Mouse (Mus musculus) megakaryocyte, embryonic 14.5 days (primary cell): ENCODE measurements around the gene Eme1. TPM values are rescaled to one million over a fixed set of nuclear protein-coding genes. Genes with fewer than 3 reads are reported as not detected.
"Not testable (repeated sequence)": the region's sequence is repeated elsewhere in the genome, so short reads cannot be mapped to it uniquely, and the experiment has no call there.

Source experiments
- H3K27me3 ChIP-seq: replicated peaks from 2 replicates; pipeline ENCODE3; 2012; ENCODE audit warnings: inconsistent platforms
- H3K36me3 ChIP-seq: replicated peaks from 2 replicates; pipeline ENCODE3; 2012; ENCODE audit warnings: low read length, inconsistent platforms, mixed read lengths
- H3K4me1 ChIP-seq: 2 replicates; pipeline ENCODE4 v1.6.1; 2012; ENCODE audit warnings: inconsistent platforms
- H3K4me3 ChIP-seq: replicated peaks from 2 replicates; pipeline ENCODE3; 2012; ENCODE audit warnings: moderate library complexity, mild to moderate bottlenecking, inconsistent platforms
- H3K9me3 ChIP-seq: 2 replicates; pipeline ENCODE4 v1.6.1; 2012; ENCODE audit warnings: inconsistent platforms
- FLI1 ChIP-seq: IDR thresholded peaks from 2 replicates; pipeline ENCODE4 v1.6.1; 2012; ENCODE audit warnings: low read length, inconsistent platforms, mixed read lengths
- GATA1 ChIP-seq: IDR thresholded peaks from 3 replicates; pipeline ENCODE4 v1.6.1; 2012; ENCODE audit warnings: mixed read lengths, low read length, inconsistent platforms, borderline replicate concordance
- polyA plus RNA-seq: library from polyadenylated mRNA; stranded (reverse); fragments of >175 nt; gene quantifications from 2 replicates; pipeline ENCODE4 v1.2.3, GENCODE M21; 2012; ENCODE audit warnings: low replicate concordance; ENCODE audit not compliant: insufficient read depth

The Eme1 gene
- 6.0 and 9.3 TPM in 2 replicates for polyA plus RNA-seq

- peak within 1 kb of the TSS; percentile 98 for H3K4me3 ChIP-seq
- no peaks in the 10 kb centered on the region for H3K27me3 ChIP-seq
- H3K36me3 ChIP-seq: peaks cover 55% of the 10 kb centered on the region
- H3K9me3 ChIP-seq: no peaks in the 10 kb centered on the region
- no peak for TF ChIP-seq GATA1
- peak; percentile 64; the same call in 1 of the 2 replicates for TF ChIP-seq FLI1
- H3K4me1 ChIP-seq: peaks cover 32% of the 10 kb centered on the region
These were observed at the start of gene Eme1, which contains the start of gene Mrpl27 for GRCm38 (mm10) chr11:94653663-94654436. Gene Eme1 (minus strand): TSS chr11:94653964. Gene Mrpl27 (plus strand): TSS chr11:94653767.

GRCm38 (mm10) chr11:94702216-94702610, 48.4 kb upstream of the Eme1 start:
- Histone ChIP-seq H3K4me1 (peaks cover 3% of the 10 kb centered on the region; the same call in 1 of the 2 replicates), H3K27me3 (peaks cover 27% of the 10 kb centered on the region), H3K4me3 (no peak overlapping the region), H3K9me3 (peaks cover 23% of the 10 kb centered on the region), H3K36me3 (no peaks in the 10 kb centered on the region)
- TF ChIP-seq FLI1 (no peak), GATA1 (no peak)

GRCm38 (mm10) chr11:94701401-94702215, 47.8 kb upstream of the Eme1 start:
- TF ChIP-seq GATA1 (no peak), FLI1 (no peak)
- no peaks in the 10 kb centered on the region for H3K36me3 ChIP-seq

GRCm38 (mm10) chr11:94699399-94699798, 45.6 kb upstream of the Eme1 start:
- H3K4me1 ChIP-seq: peaks cover 14% of the 10 kb centered on the region; the same call in 1 of the 2 replicates
- H3K9me3 ChIP-seq: peaks cover 7% of the 10 kb centered on the region
- TF ChIP-seq GATA1: no peak
- no peak for TF ChIP-seq FLI1

More at GRCm38 (mm10) chr11:94701401-94702215, 47.8 kb upstream of the Eme1 start:
- Histone ChIP-seq H3K9me3 (peaks cover 23% of the 10 kb centered on the region), H3K4me1 (peaks cover 3% of the 10 kb centered on the region; the same call in 1 of the 2 replicates), H3K4me3 (no peak overlapping the region), H3K27me3 (peaks cover 29% of the 10 kb centered on the region)

GRCm38 (mm10) chr11:94697703-94698464, 44.1 kb upstream of the Eme1 start:
- Histone ChIP-seq H3K27me3 (peaks cover 25% of the 10 kb centered on the region), H3K4me1 (peaks cover 14% of the 10 kb centered on the region; the same call in 1 of the 2 replicates), H3K4me3 (no peak overlapping the region), H3K9me3 (peaks cover 6% of the 10 kb centered on the region), H3K36me3 (no peaks in the 10 kb centered on the region)
- TF ChIP-seq FLI1: no peak
- no peak for TF ChIP-seq GATA1

More at GRCm38 (mm10) chr11:94699399-94699798, 45.6 kb upstream of the Eme1 start:
- Histone ChIP-seq H3K36me3 (no peaks in the 10 kb centered on the region), H3K4me3 (no peak overlapping the region), H3K27me3 (peaks cover 26% of the 10 kb centered on the region)

GRCm38 (mm10) chr11:94697140-94697539, 43.4 kb upstream of the Eme1 start:
- H3K4me1 ChIP-seq: peaks cover 14% of the 10 kb centered on the region; the same call in 1 of the 2 replicates
- H3K9me3 ChIP-seq: peaks cover 6% of the 10 kb centered on the region
- no peak for TF ChIP-seq GATA1
- TF ChIP-seq FLI1: no peak
- no peaks in the 10 kb centered on the region for H3K36me3 ChIP-seq
- H3K4me3 ChIP-seq: no peak overlapping the region
- H3K27me3 ChIP-seq: peaks cover 22% of the 10 kb centered on the region

GRCm38 (mm10) chr11:94695508-94695907, 41.7 kb upstream of the Eme1 start:
- TF ChIP-seq GATA1 (no peak), FLI1 (no peak)
- H3K4me1 ChIP-seq: peaks cover 14% of the 10 kb centered on the region; the same call in 1 of the 2 replicates

GRCm38 (mm10) chr11:94692502-94692901, 38.7 kb upstream of the Eme1 start:
- H3K9me3 ChIP-seq, H3K36me3 ChIP-seq, H3K4me3 ChIP-seq: not testable (repeated sequence)
- Histone ChIP-seq H3K4me1 (peaks cover 15% of the 10 kb centered on the region), H3K27me3 (peaks cover 14% of the 10 kb centered on the region)

More at GRCm38 (mm10) chr11:94695508-94695907, 41.7 kb upstream of the Eme1 start:
- peaks cover 6% of the 10 kb centered on the region for H3K9me3 ChIP-seq
- H3K27me3 ChIP-seq: peaks cover 11% of the 10 kb centered on the region
- no peaks in the 10 kb centered on the region for H3K36me3 ChIP-seq
- H3K4me3 ChIP-seq: no peak overlapping the region

- H3K27me3 ChIP-seq: peaks cover 5% of the 10 kb centered on the region
- no peaks in the 10 kb centered on the region for H3K36me3 ChIP-seq
- TF ChIP-seq FLI1 (no peak), GATA1 (no peak)
- no peak overlapping the region for H3K4me3 ChIP-seq
- H3K4me1 ChIP-seq: peaks cover 42% of the 10 kb centered on the region
- peaks cover 8% of the 10 kb centered on the region for H3K9me3 ChIP-seq
These were observed 33.4 kb upstream of the Eme1 start for GRCm38 (mm10) chr11:94687178-94687577.
